21 mouse cellular contexts compared by ENCODE assay signal in genomic region chr9:71077251-71077825, GRCm38 (mm10).
DNase-seq lines count a peak whose midpoint lies in the region; ATAC-seq lines count a peak whose summit lies in the region.
"Had no signal": no experiment of that assay in that cellular context is flagged by ENCODE, and none has a peak within 500 bp of the region (broad histone marks: within the 10 kb centered on the region; RNA-seq: fewer than 3 reads in every experiment).

No protein-coding gene starts in this region.

- ATAC-seq in erythroid progenitor cell, adult 5-6 weeks (replicated peaks; ENCODE audit: low FRiP score, poor library complexity, severe bottlenecking) = 0 out of 2 replicates have a peak, but pooled peaks have one; percentile 14
- ATAC-seq: activated CD4-positive, CD25-positive, alpha-beta regulatory T cell, adult 4 months; CD4-positive, CD25-positive, alpha-beta regulatory T cell, adult 4 months; forebrain, embryonic 13.5 days; intestine, postnatal 0 days; liver, embryonic 12.5 days; liver, postnatal 0 days; midbrain, embryonic 16.5 days had no signal

- peak; percentile 1 for DNase-seq in cerebellum, postnatal 10 days
- no peak for DNase-seq in cerebellum, postnatal 36 days
- peak; percentile 59 for DNase-seq in layer of hippocampus, adult 9-11 months
- no peak for DNase-seq in layer of hippocampus, adult 11-12 months (ENCODE audit: low spot score)
- DNase-seq in MN1 (ENCODE audit: low spot score) = peak; percentile 72
- no peak for DNase-seq in thymus, postnatal 0 days (ENCODE audit: low spot score)
- no peak for DNase-seq in cerebellum, adult 18-20 months
- DNase-seq: adrenal gland, adult 8-10 months; cerebellum, adult 9-10 months; gastrocnemius, postnatal 25 days; kidney, postnatal 4 days; left cerebral cortex, postnatal 4 days; liver, postnatal 0 days; lung, postnatal 36 days had no signal

Comparison
In these comparisons a context has a peak if more than half of its experiments do, and no peak if none do; other contexts are left out.
1. DNase-seq: peak in cerebellum, postnatal 10 days (2 of 2), layer of hippocampus, adult 9-11 months (single experiment) and MN1 (single experiment); none in cerebellum, postnatal 36 days (0 of 2), layer of hippocampus, adult 11-12 months (single experiment), thymus, postnatal 0 days (single experiment) and cerebellum, adult 18-20 months (0 of 2).